8 mouse cellular contexts compared by ENCODE assay signal in the genomic region with DNA sequence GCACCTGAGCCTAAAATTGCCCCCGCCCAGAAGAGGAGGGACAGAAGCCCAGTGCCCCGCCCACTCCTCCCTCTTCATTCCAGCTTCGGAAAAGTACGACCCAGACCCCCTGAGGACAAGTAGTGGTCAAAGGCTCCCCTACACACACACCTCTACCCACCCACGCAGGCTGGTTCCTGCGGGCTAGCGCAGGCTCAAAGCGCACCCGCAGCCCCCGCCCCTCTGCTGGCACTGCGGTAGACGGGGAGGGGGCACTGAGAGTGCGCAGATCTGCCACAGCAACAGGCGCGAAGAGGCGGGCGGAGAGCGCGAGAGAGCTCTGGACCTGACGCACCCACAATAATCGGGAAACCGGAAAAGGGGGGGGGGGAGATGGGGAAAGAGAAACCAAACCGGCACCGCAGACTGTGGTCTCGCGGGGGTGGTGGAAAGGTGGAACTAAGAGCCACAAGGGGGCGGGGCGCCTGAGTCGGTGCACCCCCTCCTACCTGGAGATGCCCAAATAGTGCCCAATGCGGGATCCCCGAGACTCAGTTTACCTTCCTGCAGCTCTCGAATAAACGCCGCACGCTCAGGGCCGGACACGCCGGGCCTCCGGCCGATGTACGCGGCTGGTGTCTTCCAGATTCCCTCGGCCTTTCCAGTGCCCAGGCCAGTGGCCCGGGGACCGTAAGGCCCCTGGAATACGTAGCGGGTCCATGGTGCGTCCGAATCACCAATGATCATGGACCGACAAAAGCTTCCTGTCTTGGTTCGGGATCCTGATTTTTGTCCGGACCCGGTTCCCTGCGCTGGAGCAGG. TPM values are rescaled to one million over a fixed set of nuclear protein-coding genes. Genes with fewer than 3 reads are reported as not detected.
A peak's percentile ranks its signal among the peaks of the same experiment; 100 is the strongest.
DNase-seq lines count a peak whose midpoint lies in the region; ATAC-seq and TF ChIP-seq lines count a peak whose summit lies in the region.

No protein-coding gene starts in this region.

- TF ChIP-seq POLR2A in lung, adult 2 months (IDR thresholded peaks at IDR 0.05; ENCODE audit: borderline replicate concordance, extremely low read depth, low read depth, low read length) = no peak

- no peaks in the 10 kb centered on the region for H3K4me1 ChIP-seq in lung, adult 2 months (ENCODE audit: control insufficient read depth, insufficient read depth, low read length)
- H3K4me1 ChIP-seq in kidney, postnatal 0 days (replicated peaks; ENCODE audit: insufficient read depth, low read length) = no peaks in the 10 kb centered on the region
- H3K4me1 ChIP-seq in liver, embryonic 14.5 days (replicated peaks; ENCODE audit: control insufficient read depth in 2 of 2, insufficient read depth in 2 of 2, low read length in 1 of 2) = no peaks in the 10 kb centered on the region
- peaks cover 35% of the 10 kb centered on the region for H3K4me1 ChIP-seq in neural tube, embryonic 13.5 days (replicated peaks)

- ATAC-seq in kidney, postnatal 0 days (replicated peaks; ENCODE audit: low FRiP score, low read depth) = 0 out of 2 replicates have a peak, but pooled peaks have one; percentile 30
- no peak for ATAC-seq in liver, embryonic 14.5 days (ENCODE audit: insufficient read depth)
- peak; percentile 42 for ATAC-seq in neural tube, embryonic 13.5 days (ENCODE audit: low read depth)

- H3K4me3 ChIP-seq in lung, adult 2 months (replicated peaks; ENCODE audit: extremely low read depth, low read depth, low read length) = peak overlapping the region; percentile 82
- H3K4me3 ChIP-seq in kidney, postnatal 0 days (replicated peaks; ENCODE audit: low read depth, low read length) = peak overlapping the region; percentile 71
- H3K4me3 ChIP-seq in liver, embryonic 14.5 days (ENCODE audit: insufficient read depth in 1 of 2, low read depth in 2 of 2, low read length in 2 of 2) = peak overlapping the region; percentile 47 to 50
- H3K4me3 ChIP-seq in neural tube, embryonic 13.5 days = peak overlapping the region; percentile 78

- no peak for TF ChIP-seq CTCF in lung, adult 2 months (IDR thresholded peaks at IDR 0.05; ENCODE audit: insufficient read depth, low read length)
- no peak for TF ChIP-seq CTCF in kidney, postnatal 0 days (IDR thresholded peaks at IDR 0.05; ENCODE audit: low read depth)
- TF ChIP-seq CTCF in liver, embryonic 14.5 days (IDR thresholded peaks at IDR 0.05; ENCODE audit: low read depth) = no peak

- under 1% methylated on average over 54 of the region's 54 CpGs for WGBS in lung, adult 2 months
- 1% methylated on average over 49 of the region's 54 CpGs for WGBS in kidney, postnatal 0 days
- 1% methylated on average over 52 of the region's 54 CpGs for WGBS in liver, embryonic 14.5 days (ENCODE audit: insufficient replicate concordance)
- WGBS in neural tube, embryonic 13.5 days = 1% methylated on average over 54 of the region's 54 CpGs

- no peak for TF ChIP-seq EP300 in liver, embryonic 14.5 days (IDR thresholded peaks at IDR 0.05; ENCODE audit: low read depth)

- H3K9ac ChIP-seq in kidney, postnatal 0 days (ENCODE audit: low read depth, low read length) = peak overlapping the region; percentile 71
- no peak overlapping the region for H3K9ac ChIP-seq in liver, embryonic 14.5 days (replicated peaks)
- H3K9ac ChIP-seq in neural tube, embryonic 13.5 days = peak overlapping the region; percentile 78

- peaks cover 9% of the 10 kb centered on the region for H3K27me3 ChIP-seq in kidney, postnatal 0 days (ENCODE audit: insufficient read depth, low read length)
- peaks cover 57% of the 10 kb centered on the region for H3K27me3 ChIP-seq in liver, embryonic 14.5 days (ENCODE audit: control insufficient read depth, insufficient read depth, low read length)
- H3K27me3 ChIP-seq in neural tube, embryonic 13.5 days = peaks cover 54% of the 10 kb centered on the region

- no peaks in the 10 kb centered on the region for H3K9me3 ChIP-seq in kidney, postnatal 0 days (replicated peaks; ENCODE audit: low read length)
- no peaks in the 10 kb centered on the region for H3K9me3 ChIP-seq in liver, embryonic 14.5 days (ENCODE audit: control insufficient read depth, low read length)
- H3K9me3 ChIP-seq in neural tube, embryonic 13.5 days = no peaks in the 10 kb centered on the region

- peak; percentile 54 for DNase-seq in lung, adult 2 months
- DNase-seq in lung, postnatal 25 days (ENCODE audit: low spot score) = no peak
- DNase-seq in cerebellum, adult 11 months = peak; percentile 45
- peak; percentile 44 to 47 for DNase-seq in frontal cortex, postnatal 36 days (ENCODE audit: low spot score in 2 of 2)
- peak; percentile 36 for DNase-seq in kidney, postnatal 0 days (ENCODE audit: low spot score)
- DNase-seq in liver, embryonic 14.5 days (ENCODE audit: low read depth in 3 of 3, low spot score in 3 of 3) = no peak
- DNase-seq in thymus, postnatal 25 days = peak; percentile 72

- H3K36me3 ChIP-seq in kidney, postnatal 0 days (ENCODE audit: insufficient read depth, low read length) = no peaks in the 10 kb centered on the region
- no peaks in the 10 kb centered on the region for H3K36me3 ChIP-seq in liver, embryonic 14.5 days (replicated peaks; ENCODE audit: control insufficient read depth, insufficient read depth, low read depth)
- H3K36me3 ChIP-seq in neural tube, embryonic 13.5 days = no peaks in the 10 kb centered on the region

- H3K4me2 ChIP-seq in kidney, postnatal 0 days (ENCODE audit: low read length) = peak overlapping the region; percentile 100
- peak overlapping the region; percentile 72 for H3K4me2 ChIP-seq in liver, embryonic 14.5 days (ENCODE audit: low read depth)
- peak overlapping the region; percentile 100 for H3K4me2 ChIP-seq in neural tube, embryonic 13.5 days

- no peak overlapping the region; the same call in 1 of the 2 replicates for H3K27ac ChIP-seq in kidney, postnatal 0 days
- no peak overlapping the region for H3K27ac ChIP-seq in liver, embryonic 14.5 days
- H3K27ac ChIP-seq in neural tube, embryonic 13.5 days (replicated peaks) = 0 out of 2 replicates have a peak overlapping the region, but pooled peaks have one; percentile 42

RNA-seq across cellular contexts. Expression of gene Hap1, which starts 0.6 kb away (rescaled TPM):
- polyA plus RNA-seq in lung, adult 2 months (2012; rRNA removed) = 9.3 and 14.3 TPM in 2 replicates
- 13.8 and 15.7 TPM in 2 replicates for polyA plus RNA-seq in kidney, postnatal 0 days (2015; fragmentation: Nextera tagmentation; extraction: Ambion mirVana)
- polyA plus RNA-seq in liver, embryonic 14.5 days (2012; rRNA removed) = 0.23 and 0.51 TPM in 2 replicates
- 0.06 and 0.38 TPM in 2 replicates for polyA plus RNA-seq in liver, embryonic 14.5 days (2014; fragmentation: Nextera tagmentation; extraction: Ambion mirVana)
- polyA plus RNA-seq in neural tube, embryonic 13.5 days (2015; fragmentation: Nextera tagmentation; extraction: Ambion mirVana) = 62.7 and 67.4 TPM in 2 replicates

RNA-seq across cellular contexts. Expression of gene Gast, which starts 21.1 kb away (rescaled TPM):
- not detected in 2 replicates for polyA plus RNA-seq in lung, adult 2 months (2012; rRNA removed)
- polyA plus RNA-seq in kidney, postnatal 0 days (2015; fragmentation: Nextera tagmentation; extraction: Ambion mirVana) = not detected in 2 replicates
- not detected in 2 replicates for polyA plus RNA-seq in liver, embryonic 14.5 days (2012; rRNA removed)
- polyA plus RNA-seq in liver, embryonic 14.5 days (2014; fragmentation: Nextera tagmentation; extraction: Ambion mirVana) = not detected in 2 replicates
- 0.76 TPM in 1 of 2 replicates, not detected in the other for polyA plus RNA-seq in neural tube, embryonic 13.5 days (2015; fragmentation: Nextera tagmentation; extraction: Ambion mirVana)

RNA-seq across cellular contexts. Expression of gene Eif1, which starts 35.7 kb away (rescaled TPM):
- 125 and 131 TPM in 2 replicates for polyA plus RNA-seq in lung, adult 2 months (2012; rRNA removed)
- 1,736 and 1,746 TPM in 2 replicates for polyA plus RNA-seq in kidney, postnatal 0 days (2015; fragmentation: Nextera tagmentation; extraction: Ambion mirVana)
- 96.0 and 191 TPM in 2 replicates for polyA plus RNA-seq in liver, embryonic 14.5 days (2012; rRNA removed)
- polyA plus RNA-seq in liver, embryonic 14.5 days (2014; fragmentation: Nextera tagmentation; extraction: Ambion mirVana) = 1,798 and 1,809 TPM in 2 replicates
- 1,277 and 1,563 TPM in 2 replicates for polyA plus RNA-seq in neural tube, embryonic 13.5 days (2015; fragmentation: Nextera tagmentation; extraction: Ambion mirVana)

RNA-seq across cellular contexts. Expression of gene Jup, which starts 42.2 kb away (rescaled TPM):
- polyA plus RNA-seq in lung, adult 2 months (2012; rRNA removed) = 631 and 728 TPM in 2 replicates
- 119 and 129 TPM in 2 replicates for polyA plus RNA-seq in kidney, postnatal 0 days (2015; fragmentation: Nextera tagmentation; extraction: Ambion mirVana)
- 8.5 and 10.5 TPM in 2 replicates for polyA plus RNA-seq in liver, embryonic 14.5 days (2012; rRNA removed)
- 8.6 and 9.6 TPM in 2 replicates for polyA plus RNA-seq in liver, embryonic 14.5 days (2014; fragmentation: Nextera tagmentation; extraction: Ambion mirVana)
- polyA plus RNA-seq in neural tube, embryonic 13.5 days (2015; fragmentation: Nextera tagmentation; extraction: Ambion mirVana) = 91.6 and 94.4 TPM in 2 replicates

RNA-seq across cellular contexts. Expression of gene P3h4, which starts 59.3 kb away (rescaled TPM):
- 40.6 and 53.9 TPM in 2 replicates for polyA plus RNA-seq in lung, adult 2 months (2012; rRNA removed)
- polyA plus RNA-seq in kidney, postnatal 0 days (2015; fragmentation: Nextera tagmentation; extraction: Ambion mirVana) = 51.4 and 54.5 TPM in 2 replicates
- 2.5 and 2.8 TPM in 2 replicates for polyA plus RNA-seq in liver, embryonic 14.5 days (2012; rRNA removed)
- 2.8 and 3.9 TPM in 2 replicates for polyA plus RNA-seq in liver, embryonic 14.5 days (2014; fragmentation: Nextera tagmentation; extraction: Ambion mirVana)
- polyA plus RNA-seq in neural tube, embryonic 13.5 days (2015; fragmentation: Nextera tagmentation; extraction: Ambion mirVana) = 24.6 and 27.6 TPM in 2 replicates

Comparison
In these comparisons a context has a peak if more than half of its experiments do, and no peak if none do; other contexts are left out.
1. DNase-seq: peak in lung, adult 2 months (single experiment), cerebellum, adult 11 months (single experiment), frontal cortex, postnatal 36 days (2 of 2), kidney, postnatal 0 days (single experiment) and thymus, postnatal 25 days (single experiment); none in lung, postnatal 25 days (single experiment) and liver, embryonic 14.5 days (0 of 3).
2. Peak in every context shown above with its lines, with median percentiles within 50 percentile points of each other: H3K4me3 ChIP-seq and H3K4me2 ChIP-seq.